Mouse (Mus musculus): ENCODE data around the gene Rnf145.

The Rnf145 gene

DNA sequence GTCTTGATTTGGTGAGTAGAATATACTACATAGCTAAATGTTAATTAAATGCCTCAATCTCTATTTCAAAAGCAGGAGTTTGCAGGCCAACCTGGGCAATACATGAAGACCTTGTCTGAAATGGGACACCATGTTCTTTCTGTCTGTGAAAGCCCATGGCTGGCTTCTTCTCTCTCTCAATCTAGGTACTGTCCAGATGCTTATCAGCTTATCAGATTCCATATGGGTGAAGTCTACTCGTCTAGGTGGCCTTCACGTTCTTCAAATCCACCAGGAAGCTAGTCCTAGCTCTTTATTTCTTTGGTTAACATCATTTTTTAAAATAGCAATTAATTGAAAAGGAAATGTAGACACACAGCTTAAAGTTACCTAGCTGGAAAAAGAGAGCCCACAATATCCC lies 8.9 kb upstream of the Rnf145 start:
- in situ Hi-C loops (cut with MboI) = no loop called here

GRCm38 (mm10) chr11:44510371-44510770 lies 8.4 kb upstream of the Rnf145 start:
- in situ Hi-C loops (cut with MboI) = no loop called here

GRCm38 (mm10) chr11:44512044-44513025 lies 6.4 kb upstream of the Rnf145 start:
- in situ Hi-C loops (cut with MboI) = no loop called here

- in situ Hi-C loops (cut with MboI) = no loop called here
These were observed 5.7 kb upstream of the Rnf145 start for GRCm38 (mm10) chr11:44513026-44513422.

DNA sequence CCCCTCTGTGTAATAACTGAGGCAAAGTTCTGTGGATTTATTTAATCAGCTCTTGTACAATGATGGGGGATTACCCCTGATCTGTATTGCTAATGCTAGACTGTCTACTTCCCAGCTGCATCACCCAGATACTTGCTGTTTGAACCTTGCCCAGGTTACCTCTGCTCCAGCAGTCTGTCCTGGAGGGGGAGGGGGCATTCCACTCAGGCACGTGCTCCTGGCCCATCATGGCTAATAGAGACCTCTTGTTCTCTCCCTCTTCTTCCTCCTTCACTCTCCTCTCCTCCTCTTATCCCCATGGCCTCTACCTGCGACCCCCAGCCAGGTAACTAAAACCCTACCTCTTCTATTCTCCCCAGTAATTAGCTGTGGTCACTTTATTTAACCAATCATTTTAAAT lies 4.1 kb upstream of the Rnf145 start:
- in situ Hi-C loops (cut with MboI) = loop anchor here (5.0 kb wide), 1 partner anchor 42 kb away; the partner anchor contains the start of gene Ublcp1

GRCm38 (mm10) chr11:44516362-44516761 lies 2.4 kb upstream of the Rnf145 start:
- in situ Hi-C loops (cut with MboI) = loop anchor here (5.0 kb wide), 1 partner anchor 44 kb away; the partner anchor contains the start of gene Ublcp1

- in situ Hi-C loops (cut with MboI) = loop anchor here (5.0 kb wide), 1 partner anchor 45 kb away; the partner anchor contains the start of gene Ublcp1
These were observed 1.0 kb upstream of the Rnf145 start for GRCm38 (mm10) chr11:44517561-44518280.

DNA sequence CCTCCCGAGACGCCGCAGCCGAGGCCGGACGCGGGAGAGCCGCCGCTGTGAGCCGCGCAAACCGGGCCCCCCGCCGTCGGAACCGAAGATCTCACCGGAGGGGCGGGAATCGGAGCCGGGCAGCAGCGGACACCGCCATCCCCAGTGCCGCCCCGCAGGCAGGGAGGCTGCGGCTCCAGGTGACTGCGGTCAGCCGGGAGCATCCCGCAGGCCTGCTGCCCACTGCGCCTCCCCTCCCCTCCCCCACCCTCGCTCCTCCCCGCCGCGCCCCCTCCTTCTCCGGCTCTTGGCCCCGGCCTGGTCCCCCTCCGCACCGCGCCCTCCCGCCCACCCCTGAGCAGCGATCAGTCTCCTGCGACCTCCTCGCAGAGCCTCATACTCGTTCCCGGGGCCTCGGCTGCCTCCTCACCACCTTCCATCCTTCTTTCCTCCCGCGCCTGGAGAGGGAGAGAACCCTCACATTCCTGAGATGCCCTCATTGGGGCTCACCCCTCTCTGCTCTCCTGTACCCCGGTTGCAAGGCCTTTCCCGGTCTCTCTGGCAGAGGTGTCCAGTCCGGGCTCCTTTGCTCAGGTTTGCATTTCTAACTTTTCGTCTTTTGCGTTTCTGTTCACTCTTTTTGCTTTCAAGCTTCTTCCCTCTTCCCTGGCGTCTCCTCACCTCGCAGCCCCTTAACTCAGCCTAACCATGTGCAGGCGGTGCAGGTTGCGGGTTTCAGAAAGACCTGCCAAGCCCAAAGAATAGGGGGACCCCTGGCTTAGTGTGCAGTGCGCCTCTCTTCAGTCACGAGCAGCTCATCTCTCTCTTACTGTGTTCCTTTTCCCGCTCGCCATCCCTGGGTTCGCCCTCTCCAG lies 559 bp downstream of the Rnf145 start:
- in situ Hi-C loops (cut with MboI) = loop anchor here (5.0 kb wide), 1 partner anchor 47 kb away; the partner anchor contains the start of gene Ublcp1

DNA sequence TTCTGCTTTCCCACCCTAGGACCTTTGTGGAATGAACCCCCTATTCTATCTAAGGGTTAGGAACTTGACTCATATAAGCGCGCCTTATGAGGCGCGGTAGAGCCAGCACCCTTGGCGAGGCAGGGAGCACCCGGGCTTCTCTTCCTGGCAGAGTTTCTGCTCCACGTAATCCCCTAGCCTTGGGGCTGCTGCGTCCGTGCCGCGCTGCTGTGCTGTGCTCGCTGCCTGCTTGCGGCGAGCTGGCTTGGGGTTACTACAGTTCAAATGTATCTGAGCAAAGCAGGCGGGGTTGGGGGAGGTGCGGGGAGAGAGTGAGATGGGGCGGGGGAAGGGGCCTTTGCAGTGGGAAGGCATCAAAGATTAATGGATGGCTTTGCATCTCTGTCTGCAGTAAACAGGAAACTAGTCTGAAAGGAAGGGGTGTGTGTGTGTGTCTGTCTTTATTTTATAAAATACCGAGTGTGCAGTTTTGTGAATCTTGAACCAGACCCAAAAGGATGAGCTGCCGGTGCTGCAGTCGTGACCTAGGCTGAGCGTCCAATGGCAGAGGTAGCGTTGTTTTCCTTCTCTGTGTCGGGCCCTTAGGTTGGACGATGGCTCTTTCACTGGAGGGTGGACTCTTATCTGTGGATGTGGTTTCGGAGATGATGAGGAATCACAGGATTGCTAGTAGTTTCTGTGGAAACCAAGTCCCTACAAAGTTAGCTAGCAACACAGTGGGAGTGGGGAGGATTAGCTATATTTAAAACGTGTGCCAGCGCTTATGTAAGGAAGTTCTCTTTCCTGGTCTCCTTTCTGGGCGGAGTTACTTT lies 1.4 kb downstream of the Rnf145 start:
- in situ Hi-C loops (cut with MboI) = loop anchor here (5.0 kb wide), 1 partner anchor 48 kb away; the partner anchor contains the start of gene Ublcp1

DNA sequence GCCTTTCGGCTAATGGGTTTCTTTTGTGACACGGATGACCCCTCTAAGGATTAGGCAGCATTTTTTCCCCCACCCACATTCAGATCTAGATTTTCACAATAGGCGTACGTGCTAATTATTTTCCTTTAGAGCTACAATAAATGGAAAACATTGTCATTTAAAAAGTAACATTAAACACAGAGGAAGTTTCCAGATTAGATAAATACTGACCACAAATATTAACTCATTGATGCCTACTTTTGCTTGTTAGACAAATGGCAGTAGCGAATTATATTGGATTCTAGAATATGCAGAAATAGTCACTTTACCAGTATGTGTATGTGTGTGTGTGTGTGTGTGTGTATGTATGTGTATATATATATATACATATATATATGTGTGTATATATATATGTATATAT lies 3.8 kb downstream of the Rnf145 start:
- in situ Hi-C loops (cut with MboI) = no loop called here

- in situ Hi-C loops (cut with MboI) = no loop called here
These were observed 7.0 kb downstream of the Rnf145 start for GRCm38 (mm10) chr11:44525765-44526164.

DNA sequence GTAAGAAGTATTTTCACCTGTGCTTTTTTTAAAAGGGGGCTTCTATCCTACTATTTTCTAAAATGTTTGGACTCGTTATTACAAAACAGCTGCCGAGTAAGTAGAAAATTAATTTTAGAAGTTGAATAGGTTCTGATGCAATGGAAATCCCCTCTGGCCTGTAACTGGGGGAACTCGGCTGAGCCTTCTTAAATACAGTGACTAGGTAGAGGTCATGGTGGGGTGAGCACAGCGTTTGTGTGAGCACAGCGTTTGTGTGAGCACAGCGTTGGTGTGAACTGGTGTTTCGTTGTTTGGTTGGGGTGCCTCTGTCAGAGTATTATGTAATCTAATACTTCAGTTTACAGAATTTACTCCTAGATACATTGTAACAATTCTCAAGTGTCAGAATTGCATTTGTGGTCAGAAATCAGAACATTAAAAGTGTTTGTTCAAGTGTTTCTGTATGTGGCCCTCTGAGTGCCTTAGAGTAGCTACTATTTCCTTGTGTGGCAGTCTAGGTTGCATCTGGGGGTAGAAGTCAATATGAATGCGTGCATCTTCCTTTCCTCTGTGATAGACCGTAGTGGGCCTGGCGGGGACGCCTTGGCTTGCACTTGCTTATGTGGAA lies 8.0 kb downstream of the Rnf145 start:
- in situ Hi-C loops (cut with MboI) = no loop called here

DNA sequence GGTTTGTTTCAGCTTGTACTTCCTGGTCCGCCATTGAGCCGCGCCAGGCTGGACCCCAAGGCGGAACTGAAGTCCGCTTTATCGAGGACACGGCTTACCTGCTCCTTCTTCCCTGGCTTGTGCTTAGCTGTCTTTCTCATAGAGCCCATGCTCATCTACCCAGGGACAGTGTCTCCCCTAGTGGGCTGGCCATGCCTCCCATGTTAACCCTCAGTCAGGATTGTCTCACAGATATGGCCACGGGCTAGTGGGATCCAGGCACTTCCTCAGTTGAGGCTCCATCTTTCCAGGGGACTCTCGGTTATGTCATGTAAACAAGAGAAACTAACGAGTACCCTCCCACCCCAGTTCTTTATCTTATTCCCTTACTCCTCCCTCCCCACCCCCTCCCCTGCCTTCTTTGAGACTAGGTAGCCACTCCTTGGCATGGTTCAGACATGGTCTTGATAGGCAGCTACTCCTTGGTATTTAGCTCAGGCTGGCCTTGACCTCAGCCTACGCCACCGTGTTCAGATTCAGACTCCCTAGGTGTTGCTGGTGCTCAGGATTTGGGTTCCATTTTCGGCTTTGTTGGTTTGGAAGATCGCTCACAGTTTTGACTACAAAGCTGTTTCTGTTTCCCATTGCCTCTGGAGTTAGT lies 9.9 kb downstream of the Rnf145 start:
- in situ Hi-C loops (cut with MboI) = no loop called here

GRCm38 (mm10) chr11:44529200-44529599 lies 10.4 kb downstream of the Rnf145 start:
- in situ Hi-C loops (cut with MboI) = no loop called here

DNA sequence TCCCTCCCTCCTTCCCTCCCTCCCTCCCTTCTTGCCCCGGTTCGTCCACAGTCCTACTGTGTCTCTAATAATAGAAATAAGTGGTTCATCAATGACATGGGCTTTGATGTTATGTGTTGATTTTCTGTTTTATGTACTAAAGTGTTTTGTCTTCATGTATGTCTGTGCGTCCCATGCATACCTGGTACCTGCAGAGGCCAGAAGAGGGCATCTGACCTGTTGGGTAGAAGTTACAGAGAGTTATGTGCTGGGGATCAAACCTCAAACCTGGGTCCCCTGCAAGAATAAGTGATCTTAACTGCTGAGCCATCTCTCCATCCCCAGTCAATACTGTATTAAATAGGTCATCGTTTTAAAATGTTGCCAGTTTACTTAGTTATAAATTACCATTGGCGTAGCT lies 11.0 kb downstream of the Rnf145 start:
- in situ Hi-C loops (cut with MboI) = no loop called here

- in situ Hi-C loops (cut with MboI) = no loop called here
These were observed 11.6 kb downstream of the Rnf145 start for GRCm38 (mm10) chr11:44530382-44530781.

DNA sequence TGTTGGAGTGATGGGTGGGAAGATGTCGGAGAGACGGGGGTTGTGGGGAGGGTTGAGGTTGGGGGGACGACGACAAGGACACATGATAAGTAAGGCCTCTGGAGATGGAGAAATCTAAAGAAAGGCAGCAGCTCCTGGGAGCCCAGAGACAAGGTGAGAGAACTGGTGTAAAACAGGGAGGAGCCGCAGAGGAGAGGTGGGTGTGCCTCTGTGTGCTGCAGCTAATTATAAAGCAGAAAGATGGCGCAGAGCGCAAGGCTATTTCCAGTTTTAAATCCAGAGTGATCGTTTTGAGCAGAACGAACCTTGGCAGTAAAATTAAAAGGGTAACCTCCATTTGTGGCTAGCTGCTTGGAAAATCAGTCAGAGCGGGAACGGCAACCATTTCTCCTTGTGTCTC lies 12.1 kb downstream of the Rnf145 start:
- in situ Hi-C loops (cut with MboI) = no loop called here

- in situ Hi-C loops (cut with MboI) = no loop called here
These were observed 12.9 kb downstream of the Rnf145 start for GRCm38 (mm10) chr11:44531617-44532016.

- in situ Hi-C loops (cut with MboI) = no loop called here
These were observed 14.3 kb downstream of the Rnf145 start for GRCm38 (mm10) chr11:44532846-44533781.

Data from mature B cell (primary cell).